Mouse (Mus musculus) thymus, adult 2 months (tissue): Measurements from ENCODE around the gene Ubash3b. TPM values are rescaled to one million over a fixed set of nuclear protein-coding genes. Genes with fewer than 3 reads are reported as not detected.

Source experiments
- DNase-seq: peaks from one replicate; pipeline ENCODE4 v3.0.0; 2021
- H3K27ac ChIP-seq: fragments of 200-500 bp; 2 replicates; pipeline ENCODE4 v1.5.1; 2012; ENCODE audit warnings: low read length, control low read depth; ENCODE audit not compliant: control insufficient read depth, insufficient read depth
- H3K27me3 ChIP-seq: fragments of 200-500 bp; 2 replicates; pipeline ENCODE4 v1.6.1; 2012; ENCODE audit warnings: mild to moderate bottlenecking, low read length, moderate library complexity, mixed read lengths; ENCODE audit not compliant: control insufficient read depth, insufficient read depth
- H3K36me3 ChIP-seq: fragments of 200-500 bp; 2 replicates; pipeline ENCODE4 v1.6.1; 2012; ENCODE audit warnings: mild to moderate bottlenecking, low read length, moderate library complexity; ENCODE audit not compliant: control insufficient read depth, insufficient read depth
- H3K4me1 ChIP-seq: fragments of 200-500 bp; replicated peaks from 2 replicates; pipeline ENCODE4 v1.6.1; 2012; ENCODE audit warnings: low read length; ENCODE audit not compliant: control insufficient read depth, insufficient read depth
- H3K4me3 ChIP-seq: fragments of 200-500 bp; 2 replicates; pipeline ENCODE4 v1.5.1; 2012; ENCODE audit warnings: mild to moderate bottlenecking, low read length, control low read depth, moderate library complexity; ENCODE audit not compliant: control insufficient read depth, insufficient read depth
- CTCF ChIP-seq: fragments of 200-500 bp; IDR thresholded peaks from 2 replicates; pipeline ENCODE4 v1.5.1; 2012; ENCODE audit warnings: mild to moderate bottlenecking, control low read depth, low read length, moderate library complexity, borderline replicate concordance; ENCODE audit not compliant: control insufficient read depth, poor library complexity, insufficient read depth; ENCODE audit errors: extremely low read depth
- POLR2A ChIP-seq: fragments of 200-500 bp; IDR thresholded peaks from 2 replicates; pipeline ENCODE4 v1.6.1; 2012; ENCODE audit warnings: mild to moderate bottlenecking, low read length, control low read depth, moderate library complexity; ENCODE audit not compliant: control insufficient read depth, poor library complexity, insufficient read depth; ENCODE audit errors: extremely low read depth
- WGBS: fragments of 180-500 bp; shearing (Covaris S2); methylation state at CpG from one replicate; pipeline ENCODE4 v1.1.7; 2018; 5-methylcytosine and 5-hydroxymethylcytosine counted together
- polyA plus RNA-seq: library from polyadenylated mRNA; depleted of rRNA; stranded (reverse); fragments of >200 nt; gene quantifications from 2 replicates; pipeline ENCODE4 v1.2.3, GENCODE M21; 2012

Ubash3b gene
- polyA plus RNA-seq, 1 experiment: 7.0 TPM

- WGBS: 12% methylated on average over 2 of the region's 2 CpGs
- Histone ChIP-seq H3K27ac (no peak overlapping the region), H3K36me3 (no peaks in the 10 kb centered on the region), H3K4me3 (no peak overlapping the region), H3K27me3 (no peaks in the 10 kb centered on the region; the same call in 1 of the 2 replicates), H3K4me1 (peaks cover 22% of the 10 kb centered on the region)
- DNase-seq: no peak
- TF ChIP-seq CTCF (no peak), POLR2A (no peak)
Observed at GRCm38 (mm10) chr9:41141026-41141425, 20.5 kb downstream of the Ubash3b start.

GRCm38 (mm10) chr9:41138987-41139808 lies 22.3 kb downstream of the Ubash3b start:
- 78% methylated on average over 6 of the region's 6 CpGs for WGBS
- TF ChIP-seq CTCF (no peak), POLR2A (no peak)
- H3K4me3 ChIP-seq: no peak overlapping the region
- no peaks in the 10 kb centered on the region; the same call in 1 of the 2 replicates for H3K27me3 ChIP-seq
- H3K27ac ChIP-seq: no peak overlapping the region
- H3K4me1 ChIP-seq: peaks cover 28% of the 10 kb centered on the region
- no peak for DNase-seq
- H3K36me3 ChIP-seq: no peaks in the 10 kb centered on the region

GRCm38 (mm10) chr9:41136691-41137467 lies 24.6 kb downstream of the Ubash3b start:
- no peaks in the 10 kb centered on the region; the same call in 1 of the 2 replicates for H3K27me3 ChIP-seq
- DNase-seq: no peak
- TF ChIP-seq CTCF: no peak
- no peak for TF ChIP-seq POLR2A
- H3K36me3 ChIP-seq: no peaks in the 10 kb centered on the region
- peaks cover 28% of the 10 kb centered on the region for H3K4me1 ChIP-seq
- H3K4me3 ChIP-seq: no peak overlapping the region
- no peak overlapping the region for H3K27ac ChIP-seq
- WGBS: 35% methylated on average over 7 of the region's 7 CpGs

- no peak overlapping the region for H3K4me3 ChIP-seq
- H3K27me3 ChIP-seq: no peaks in the 10 kb centered on the region; the same call in 1 of the 2 replicates
- no peak overlapping the region for H3K27ac ChIP-seq
- 95% methylated on average over 2 of the region's 2 CpGs for WGBS
- TF ChIP-seq CTCF (no peak), POLR2A (no peak)
- DNase-seq: no peak
- H3K36me3 ChIP-seq: no peaks in the 10 kb centered on the region
- H3K4me1 ChIP-seq: peaks cover 27% of the 10 kb centered on the region
Observed at GRCm38 (mm10) chr9:41136273-41136672, 25.2 kb downstream of the Ubash3b start.

GRCm38 (mm10) chr9:41134907-41135306 lies 26.6 kb downstream of the Ubash3b start:
- no peaks in the 10 kb centered on the region for H3K27me3 ChIP-seq
- 31% methylated on average over 4 of the region's 4 CpGs for WGBS
- H3K36me3 ChIP-seq: no peaks in the 10 kb centered on the region
- H3K4me3 ChIP-seq: no peak overlapping the region
- DNase-seq: no peak
- TF ChIP-seq POLR2A (no peak), CTCF (no peak)
- peaks cover 25% of the 10 kb centered on the region for H3K4me1 ChIP-seq
- H3K27ac ChIP-seq: no peak overlapping the region

- 72% methylated on average over 8 of the region's 8 CpGs for WGBS
- Histone ChIP-seq H3K27me3 (no peaks in the 10 kb centered on the region), H3K4me1 (peaks cover 19% of the 10 kb centered on the region), H3K4me3 (no peak overlapping the region), H3K27ac (no peak overlapping the region), H3K36me3 (no peaks in the 10 kb centered on the region)
- DNase-seq: no peak
- no peak for TF ChIP-seq POLR2A
- no peak for TF ChIP-seq CTCF
Observed at GRCm38 (mm10) chr9:41130563-41130962, 30.9 kb downstream of the Ubash3b start.
